Mouse (Mus musculus): Measurements from ENCODE around the gene 3110082I17Rik. TPM values are rescaled to one million over a fixed set of nuclear protein-coding genes. Genes with fewer than 3 reads are reported as not detected.

Gene 3110082I17Rik
- polyA plus RNA-seq, 1 experiment = 7.1 TPM

DNA sequence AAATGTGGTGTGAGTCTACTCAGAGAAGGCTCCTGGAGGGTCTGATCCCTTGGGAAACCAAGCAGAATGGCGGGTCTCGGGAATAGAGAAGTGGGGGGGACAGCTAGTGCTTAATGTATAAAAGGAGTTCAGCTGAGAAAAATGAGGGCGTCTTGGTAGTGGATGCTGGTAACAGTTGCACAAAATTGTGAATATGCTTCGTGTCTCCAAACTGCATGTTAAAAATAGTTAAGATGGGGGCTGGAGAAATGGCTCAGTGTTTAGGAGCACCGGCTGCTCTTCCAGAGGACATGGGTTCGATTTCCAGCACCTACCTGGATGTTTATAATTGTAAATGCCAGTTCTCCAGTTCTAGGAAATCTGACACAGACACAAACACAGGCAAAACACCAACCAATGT, 139.0 kb downstream of the 3110082I17Rik start:
- Histone ChIP-seq H3K27me3 (ENCODE audit: control insufficient read depth, insufficient read depth, low read length) (no peaks in the 10 kb centered on the region), H3K4me1 (ENCODE audit: control insufficient read depth, insufficient read depth, low read length) (peaks cover 41% of the 10 kb centered on the region), H3K4me3 (replicated peaks; ENCODE audit: insufficient read depth, low read depth, low read length) (no peak overlapping the region), H3K27ac (ENCODE audit: insufficient read depth, low read length) (no peak overlapping the region)
- TF ChIP-seq CTCF (IDR thresholded peaks at IDR 0.05; ENCODE audit: borderline replicate concordance, insufficient read depth, low read depth, low read length) (no peak), POLR2A (IDR thresholded peaks at IDR 0.05; ENCODE audit: borderline replicate concordance, insufficient read depth, low read length) (no peak)
- DNase-seq = no peak
- WGBS = 75% methylated on average over 6 of the region's 6 CpGs

DNA sequence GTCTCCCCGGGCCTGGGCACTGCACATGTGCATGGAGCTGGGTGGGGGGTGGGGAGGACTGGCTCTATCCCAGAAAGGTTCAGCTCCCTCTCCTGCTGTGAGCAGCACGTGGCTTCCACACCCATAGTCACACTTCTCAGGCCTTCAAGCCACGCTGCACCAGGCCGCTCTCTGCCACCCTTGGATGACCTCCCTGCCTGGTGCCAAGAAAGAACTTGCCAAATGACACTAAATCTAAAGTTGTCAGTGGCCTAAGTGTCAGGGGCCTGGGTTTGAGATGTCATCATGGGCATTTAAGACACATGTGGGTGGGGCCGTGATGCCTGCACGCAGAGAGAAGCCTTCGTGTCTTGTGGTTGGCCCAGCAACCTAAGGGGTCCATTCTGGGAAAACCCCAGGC, 139.9 kb downstream of the 3110082I17Rik start:
- no peak overlapping the region for H3K27ac ChIP-seq (ENCODE audit: insufficient read depth, low read length)
- no peak overlapping the region for H3K4me3 ChIP-seq (replicated peaks; ENCODE audit: insufficient read depth, low read depth, low read length)
- peaks cover 36% of the 10 kb centered on the region for H3K4me1 ChIP-seq (ENCODE audit: control insufficient read depth, insufficient read depth, low read length)
- DNase-seq = no peak
- TF ChIP-seq POLR2A (IDR thresholded peaks at IDR 0.05; ENCODE audit: borderline replicate concordance, insufficient read depth, low read length) (no peak), CTCF (IDR thresholded peaks at IDR 0.05; ENCODE audit: borderline replicate concordance, insufficient read depth, low read depth, low read length) (no peak)
- 39% methylated on average over 7 of the region's 7 CpGs for WGBS
- no peaks in the 10 kb centered on the region for H3K27me3 ChIP-seq (ENCODE audit: control insufficient read depth, insufficient read depth, low read length)

DNA sequence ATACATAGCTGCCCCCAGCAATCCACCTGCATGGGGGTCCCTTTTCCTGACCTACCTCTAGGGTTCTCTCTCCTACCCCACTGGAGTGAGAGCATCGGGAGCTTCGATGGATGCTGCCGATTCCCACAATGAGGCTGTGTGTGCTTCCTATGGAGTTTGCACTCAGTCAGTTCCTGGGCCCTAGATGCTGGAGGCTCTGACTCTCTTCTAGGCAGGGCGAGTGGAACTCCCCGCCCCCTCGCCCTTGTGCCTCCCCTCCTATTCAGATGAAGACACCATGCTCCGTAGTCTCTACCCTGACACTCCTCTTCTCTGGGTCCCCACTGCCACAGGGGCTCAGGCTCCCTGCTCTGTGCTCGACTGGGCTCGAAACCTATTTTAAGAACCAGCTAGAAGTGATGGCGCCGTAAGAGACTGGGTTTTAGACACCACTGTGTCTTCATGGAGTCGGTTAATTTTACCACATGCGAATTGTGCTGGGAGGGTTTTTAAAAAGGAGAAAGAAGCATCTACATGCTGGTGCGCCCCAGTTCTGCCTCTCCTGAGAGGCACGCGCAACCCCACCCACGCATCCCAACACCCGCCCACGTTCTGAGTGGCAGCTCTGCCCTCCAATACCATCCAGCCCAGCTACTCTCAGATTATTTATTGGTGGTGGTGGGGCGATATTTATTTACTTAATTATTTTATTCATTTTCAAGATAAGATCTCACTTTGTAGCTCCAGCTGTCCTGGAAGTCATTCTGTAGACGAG, 142.4 kb downstream of the 3110082I17Rik start:
- peaks cover 35% of the 10 kb centered on the region for H3K4me1 ChIP-seq (ENCODE audit: control insufficient read depth, insufficient read depth, low read length)
- no peaks in the 10 kb centered on the region for H3K27me3 ChIP-seq (ENCODE audit: control insufficient read depth, insufficient read depth, low read length)
- H3K27ac ChIP-seq (ENCODE audit: insufficient read depth, low read length) = no peak overlapping the region
- 60% methylated on average over 21 of the region's 21 CpGs for WGBS
- DNase-seq = no peak
- TF ChIP-seq CTCF (IDR thresholded peaks at IDR 0.05; ENCODE audit: borderline replicate concordance, insufficient read depth, low read depth, low read length) (no peak), POLR2A (IDR thresholded peaks at IDR 0.05; ENCODE audit: borderline replicate concordance, insufficient read depth, low read length) (no peak)
- H3K4me3 ChIP-seq (replicated peaks; ENCODE audit: insufficient read depth, low read depth, low read length) = no peak overlapping the region

- no peaks in the 10 kb centered on the region for H3K27me3 ChIP-seq (ENCODE audit: control insufficient read depth, insufficient read depth, low read length)
- TF ChIP-seq CTCF (IDR thresholded peaks at IDR 0.05; ENCODE audit: borderline replicate concordance, insufficient read depth, low read depth, low read length) (no peak), POLR2A (IDR thresholded peaks at IDR 0.05; ENCODE audit: borderline replicate concordance, insufficient read depth, low read length) (no peak)
- no peak for DNase-seq
- H3K27ac ChIP-seq (ENCODE audit: insufficient read depth, low read length) = no peak overlapping the region
- 49% methylated on average over 6 of the region's 6 CpGs for WGBS
- H3K4me3 ChIP-seq (replicated peaks; ENCODE audit: insufficient read depth, low read depth, low read length) = no peak overlapping the region
- peaks cover 34% of the 10 kb centered on the region for H3K4me1 ChIP-seq (ENCODE audit: control insufficient read depth, insufficient read depth, low read length)
Observed at GRCm38 (mm10) chr5:139316982-139317675, 143.2 kb downstream of the 3110082I17Rik start.

GRCm38 (mm10) chr5:139314941-139315642, 145.2 kb downstream of the 3110082I17Rik start:
- Histone ChIP-seq H3K4me1 (ENCODE audit: control insufficient read depth, insufficient read depth, low read length) (peaks cover 28% of the 10 kb centered on the region), H3K27me3 (ENCODE audit: control insufficient read depth, insufficient read depth, low read length) (no peaks in the 10 kb centered on the region), H3K27ac (ENCODE audit: insufficient read depth, low read length) (no peak overlapping the region), H3K4me3 (replicated peaks; ENCODE audit: insufficient read depth, low read depth, low read length) (no peak overlapping the region)
- TF ChIP-seq POLR2A (IDR thresholded peaks at IDR 0.05; ENCODE audit: borderline replicate concordance, insufficient read depth, low read length) = no peak
- TF ChIP-seq CTCF (IDR thresholded peaks at IDR 0.05; ENCODE audit: borderline replicate concordance, insufficient read depth, low read depth, low read length) = no peak
- WGBS = 63% methylated on average over 12 of the region's 12 CpGs
- peak in 1 of 2 experiments; percentile 41 for DNase-seq

DNA sequence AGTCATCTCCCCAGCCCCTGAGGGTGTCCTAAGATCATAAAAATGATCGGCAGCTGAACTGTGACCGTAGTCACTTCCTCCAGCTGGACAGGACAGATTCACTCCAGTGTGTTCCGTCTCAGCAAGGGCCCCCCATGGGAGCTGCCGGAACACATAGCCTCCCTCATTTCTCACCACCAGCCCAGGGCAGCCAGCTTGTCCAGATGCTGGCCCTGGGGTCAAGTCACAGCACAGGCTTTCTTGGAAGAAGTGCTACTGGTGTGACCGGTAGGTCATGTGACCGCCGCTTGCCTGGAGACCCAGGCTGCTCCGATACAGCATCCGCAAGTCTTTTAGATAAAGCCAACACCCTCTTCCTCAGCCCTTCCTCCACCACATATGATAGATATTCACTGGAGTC, 146.8 kb downstream of the 3110082I17Rik start:
- no peak overlapping the region for H3K27ac ChIP-seq (ENCODE audit: insufficient read depth, low read length)
- WGBS = 62% methylated on average over 9 of the region's 9 CpGs
- no peaks in the 10 kb centered on the region for H3K27me3 ChIP-seq (ENCODE audit: control insufficient read depth, insufficient read depth, low read length)
- H3K4me3 ChIP-seq (replicated peaks; ENCODE audit: insufficient read depth, low read depth, low read length) = no peak overlapping the region
- TF ChIP-seq CTCF (IDR thresholded peaks at IDR 0.05; ENCODE audit: borderline replicate concordance, insufficient read depth, low read depth, low read length) (no peak), POLR2A (IDR thresholded peaks at IDR 0.05; ENCODE audit: borderline replicate concordance, insufficient read depth, low read length) (no peak)
- H3K4me1 ChIP-seq (ENCODE audit: control insufficient read depth, insufficient read depth, low read length) = peaks cover 20% of the 10 kb centered on the region
- DNase-seq = no peak

DNA sequence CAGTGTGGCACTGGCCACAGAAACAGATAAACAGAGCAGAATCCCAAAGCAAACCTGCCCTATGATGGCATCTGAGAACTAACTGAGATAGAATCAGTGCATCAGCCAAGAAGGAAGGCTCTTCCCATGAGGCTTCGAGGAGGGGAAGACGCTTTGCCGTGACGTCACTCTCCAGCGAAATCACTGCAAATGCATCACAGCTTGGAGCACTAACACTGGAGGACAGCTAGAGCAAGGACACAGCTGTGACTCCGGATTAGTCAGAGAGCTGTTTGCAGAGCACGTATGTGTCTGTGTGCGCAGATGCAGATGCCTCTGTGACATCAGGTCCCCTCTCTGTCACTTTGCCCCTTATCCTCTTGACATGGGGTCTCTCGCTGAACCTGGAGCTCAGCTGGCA, 148.5 kb downstream of the 3110082I17Rik start:
- TF ChIP-seq POLR2A (IDR thresholded peaks at IDR 0.05; ENCODE audit: borderline replicate concordance, insufficient read depth, low read length) = no peak
- no peak for TF ChIP-seq CTCF (IDR thresholded peaks at IDR 0.05; ENCODE audit: borderline replicate concordance, insufficient read depth, low read depth, low read length)
- DNase-seq = no peak
- no peak overlapping the region for H3K4me3 ChIP-seq (replicated peaks; ENCODE audit: insufficient read depth, low read depth, low read length)
- H3K27ac ChIP-seq (ENCODE audit: insufficient read depth, low read length) = no peak overlapping the region
- 74% methylated on average over 9 of the region's 9 CpGs for WGBS
- peaks cover 5% of the 10 kb centered on the region; the same call in 1 of the 2 replicates for H3K4me1 ChIP-seq (ENCODE audit: control insufficient read depth, insufficient read depth, low read length)
- H3K27me3 ChIP-seq (ENCODE audit: control insufficient read depth, insufficient read depth, low read length) = no peaks in the 10 kb centered on the region
